Mouse (Mus musculus) kidney, adult 2 months (tissue): ENCODE measurements around the gene Rbms2.

ENCODE experiments used
- CTCF ChIP-seq: fragments of 200-500 bp; conservative IDR thresholded peaks from 2 replicates; pipeline ENCODE4 v1.5.1; 2011; ENCODE audit warnings: low read depth, mild to moderate bottlenecking, control low read depth, low read length, moderate library complexity, mixed read lengths; ENCODE audit not compliant: insufficient read depth, insufficient read length
- POLR2A ChIP-seq: fragments of 200-500 bp; IDR thresholded peaks from one replicate; pipeline ENCODE4 v1.6.1; 2011; ENCODE audit warnings: low read depth, low read length, control low read depth

GRCm38 (mm10) chr10:128124831-128125230, 55.3 kb downstream of the Rbms2 start:
- TF ChIP-seq CTCF: no peak
- TF ChIP-seq POLR2A: no peak
